Mouse (Mus musculus) ZHBTc4 (cell line): ENCODE results near the gene Cep85l.

ENCODE experiments used
- DNase-seq: peaks from one replicate; pipeline ENCODE4 v3.0.0-alpha.2; 2011; ENCODE audit warnings: low read depth, low spot score

Gene Cep85l

DNA sequence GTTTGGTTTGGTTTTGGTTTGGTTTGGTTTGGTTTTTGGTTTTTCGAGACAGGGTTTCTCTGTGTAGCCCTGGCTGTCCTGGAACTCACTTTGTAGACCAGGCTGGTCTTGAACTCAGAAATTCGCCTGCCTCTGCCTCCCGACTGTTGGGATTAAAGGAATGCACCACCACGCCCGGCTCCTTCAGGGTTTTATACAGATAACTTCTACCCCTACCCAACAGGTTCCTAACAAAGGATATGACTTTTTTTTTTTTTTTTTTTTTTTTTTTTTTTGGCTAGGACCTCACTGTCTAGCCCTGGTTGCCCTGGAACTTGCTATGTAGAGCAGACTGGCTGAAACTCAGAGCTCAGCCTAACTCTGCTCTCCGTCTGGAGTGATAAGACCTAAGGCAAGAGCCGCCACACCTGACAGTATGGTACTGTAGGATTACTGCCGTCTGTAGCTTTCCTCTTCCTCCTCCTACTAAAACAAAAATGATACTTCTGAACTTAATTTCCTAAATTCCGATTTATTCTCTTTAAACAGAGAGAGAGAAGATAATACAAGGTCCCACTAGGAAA lies 37.5 kb downstream of the Cep85l start:
- no peak for DNase-seq

DNA sequence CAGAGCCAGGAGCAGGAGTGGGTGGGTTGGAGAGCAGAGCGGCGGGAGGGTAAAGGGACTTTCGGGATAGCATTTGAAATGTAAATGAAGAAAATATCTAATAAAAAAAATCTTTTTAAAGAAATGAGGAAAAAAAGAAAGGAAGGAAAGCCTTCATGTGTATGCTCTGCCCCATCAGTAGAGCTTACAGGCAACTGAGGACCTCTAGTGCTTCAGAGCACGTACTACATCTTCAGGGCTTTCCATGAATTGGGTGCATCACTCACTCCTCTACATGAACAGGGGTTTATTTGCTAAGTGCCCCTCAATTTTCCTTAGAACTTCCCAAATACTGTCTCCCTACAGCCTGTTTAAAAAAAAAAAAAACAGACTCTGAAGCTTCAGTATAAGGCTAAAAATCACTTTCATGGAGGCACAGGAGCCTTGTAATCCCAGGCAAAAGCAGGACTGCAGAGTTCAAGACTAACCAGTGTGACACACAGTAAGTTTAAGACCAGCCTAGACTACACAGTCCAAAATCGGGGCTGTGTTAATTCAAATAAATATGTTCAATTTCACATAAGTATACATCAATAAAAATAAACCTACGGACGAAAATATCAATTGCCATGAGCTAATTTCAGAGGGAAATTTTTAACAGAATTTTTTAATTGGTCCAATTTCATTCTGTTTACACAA lies 38.3 kb downstream of the Cep85l start:
- peak; percentile 29 for DNase-seq

DNA sequence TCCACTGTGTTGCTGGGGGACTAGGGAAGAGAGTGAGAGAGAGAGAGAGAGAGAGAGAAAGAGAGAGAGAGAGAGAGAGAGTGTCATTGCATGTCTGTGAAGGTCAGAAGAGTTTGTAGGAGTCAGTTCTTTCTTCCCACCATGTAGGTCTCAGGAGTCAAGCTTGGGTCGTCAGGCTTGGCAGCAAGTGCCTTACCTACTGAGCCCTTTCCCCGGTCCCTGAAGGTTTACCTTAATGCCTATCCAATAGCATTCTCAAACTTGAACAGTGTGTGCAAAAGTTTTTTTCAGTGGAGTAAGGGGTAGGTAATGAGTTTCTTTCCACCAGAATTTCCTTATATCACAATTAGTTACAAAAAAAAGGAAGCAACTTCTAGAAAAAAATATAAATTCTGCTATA lies 40.7 kb downstream of the Cep85l start:
- no peak for DNase-seq

DNA sequence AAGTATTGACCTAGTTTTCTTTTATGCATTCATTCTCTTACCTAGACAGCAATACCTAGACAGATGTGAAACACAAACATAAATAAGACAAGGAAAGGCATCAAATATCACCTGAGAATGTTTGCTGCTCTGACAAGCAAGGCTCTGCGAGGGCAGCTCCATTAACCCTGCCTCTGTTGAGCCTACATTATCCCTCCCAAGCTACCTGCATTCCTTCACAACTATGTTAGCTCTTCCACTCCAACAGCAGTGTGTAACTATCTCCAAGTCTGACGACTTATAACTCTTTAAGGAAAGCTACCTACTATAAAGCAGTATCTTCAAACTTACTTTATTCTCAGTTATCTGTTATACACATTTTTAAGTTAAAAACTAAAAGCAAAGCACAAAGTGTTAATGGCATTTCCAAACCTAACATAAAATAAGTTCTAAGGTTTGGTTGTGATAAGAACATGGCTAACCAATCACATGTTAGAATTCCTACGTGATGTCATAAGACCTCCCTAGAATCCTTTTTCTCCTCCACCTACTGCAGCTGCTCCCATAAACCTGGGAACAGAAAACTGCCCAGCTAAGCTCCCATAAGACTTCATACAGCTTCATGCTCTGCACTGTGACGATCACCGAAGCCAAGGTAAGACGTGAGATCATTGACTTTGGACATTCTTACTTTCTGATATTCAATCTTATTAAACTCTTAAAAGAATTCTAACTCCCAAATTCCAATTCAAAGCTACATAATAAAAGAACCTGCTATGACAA lies 42.4 kb downstream of the Cep85l start, which contains the start of gene Pln:
Pln (plus strand) TSS at position 506 of the 762 bp plus-strand sequence.
- DNase-seq: no peak

DNA sequence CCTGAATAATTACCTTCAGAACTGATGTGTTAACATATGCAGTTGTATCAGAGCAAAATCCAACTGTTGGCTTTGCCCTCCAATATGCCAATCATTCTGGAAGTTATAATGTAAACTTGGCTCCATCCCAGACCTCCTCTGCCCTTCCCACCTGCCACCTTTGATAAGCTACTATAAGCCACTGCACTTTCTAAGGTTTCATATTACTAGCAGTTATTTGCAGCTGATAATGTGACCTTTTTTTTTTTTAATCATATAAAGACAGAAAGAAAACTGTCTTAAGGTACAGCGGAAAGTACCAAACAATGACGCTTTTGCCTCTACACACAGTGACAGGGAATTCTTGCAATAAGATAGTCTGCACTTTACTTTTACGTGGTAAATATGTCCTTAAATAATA lies 43.8 kb downstream of the Cep85l start:
- no peak for DNase-seq

DNA sequence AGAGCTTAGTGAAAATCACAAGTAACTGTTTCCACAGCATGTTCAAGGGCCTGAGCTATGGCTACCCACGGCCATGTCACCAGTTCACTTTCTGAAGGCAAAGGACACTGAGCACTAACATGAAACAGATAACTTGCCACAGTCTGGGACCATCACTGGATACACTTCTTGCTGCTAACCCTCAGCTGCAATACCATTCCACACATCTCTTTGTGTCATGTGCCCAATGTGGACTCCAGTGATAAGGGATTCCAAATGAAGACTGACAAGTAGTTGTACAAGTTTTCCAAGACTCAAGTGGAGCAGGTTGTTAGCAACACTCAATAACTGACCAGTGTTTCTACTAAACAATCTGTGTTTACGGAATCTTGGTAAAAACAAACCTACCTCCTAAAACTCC lies 44.5 kb downstream of the Cep85l start:
- no peak for DNase-seq

DNA sequence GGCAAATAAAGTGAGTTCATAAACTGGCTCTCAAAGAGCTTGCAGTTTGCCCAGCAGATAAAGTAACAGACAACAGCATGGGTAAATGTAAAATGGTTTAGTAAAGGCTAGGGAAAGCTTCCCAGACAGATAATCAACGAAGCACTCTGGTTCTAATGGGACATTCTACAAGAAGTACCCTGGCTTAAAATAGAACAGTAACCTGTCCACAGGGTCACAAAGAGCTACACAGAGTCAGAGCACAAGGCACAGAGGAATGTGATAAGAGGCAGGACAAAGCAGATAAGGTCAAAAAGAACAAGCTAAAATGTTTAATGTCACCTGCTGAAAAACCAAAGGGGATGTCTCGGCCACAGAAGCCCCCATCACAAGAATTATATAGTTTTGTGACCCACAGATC lies 47.0 kb downstream of the Cep85l start:
- no peak for DNase-seq

DNA sequence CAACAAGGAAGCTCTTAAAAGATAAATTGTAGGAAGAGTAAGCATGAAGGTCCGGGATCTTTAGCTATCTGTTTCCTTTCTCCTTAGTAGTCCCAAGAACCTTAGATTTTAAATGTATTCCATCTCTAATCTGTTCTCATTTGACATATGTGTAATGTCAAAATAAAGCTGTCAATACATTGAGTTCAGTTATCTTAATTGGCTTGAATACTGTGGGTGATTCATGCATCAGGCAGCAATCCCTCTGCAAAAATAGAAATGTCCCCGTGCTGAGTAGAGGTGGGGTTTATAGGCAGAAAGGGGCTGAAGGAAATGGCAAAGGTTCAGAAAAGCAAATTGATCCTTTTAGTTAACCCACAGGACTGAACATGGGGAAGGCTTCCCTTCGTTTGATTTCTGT lies 50.5 kb downstream of the Cep85l start:
- no peak for DNase-seq

DNA sequence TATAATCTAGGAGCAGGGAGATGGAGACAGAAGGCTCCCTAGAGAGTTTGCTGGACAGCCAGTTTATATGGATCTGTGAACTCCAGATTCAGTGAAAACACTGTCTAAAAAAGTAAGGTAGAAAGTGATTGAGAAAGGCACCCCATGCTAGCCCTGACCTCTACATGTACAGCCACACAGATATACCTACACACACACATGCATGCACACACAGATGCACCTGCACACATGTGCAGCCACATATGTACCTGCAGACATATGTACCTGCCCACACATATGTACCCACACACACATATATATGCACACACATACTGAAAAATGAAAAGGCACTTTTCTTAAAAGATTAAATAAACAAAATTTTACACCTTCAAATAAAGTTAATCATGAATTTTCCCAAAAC lies 53.4 kb downstream of the Cep85l start:
- no peak for DNase-seq

DNA sequence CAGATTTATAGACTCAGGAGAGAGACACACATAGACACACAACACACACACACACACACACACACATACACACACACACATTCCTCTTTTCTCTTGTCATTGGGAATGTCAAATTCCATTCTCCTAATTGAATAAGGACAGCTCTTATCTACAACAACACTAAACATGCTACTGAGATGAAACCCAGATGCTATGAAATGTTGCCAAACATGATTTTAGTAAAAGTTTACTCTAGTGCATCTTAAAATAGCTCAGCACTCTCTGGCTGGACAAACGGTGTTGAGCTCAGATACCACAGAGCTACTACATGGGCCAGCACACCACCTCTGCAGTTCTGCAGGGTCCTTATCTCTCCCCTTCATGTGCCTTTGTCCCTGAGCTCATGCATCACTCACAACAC lies 55.1 kb downstream of the Cep85l start:
- DNase-seq: no peak

DNA sequence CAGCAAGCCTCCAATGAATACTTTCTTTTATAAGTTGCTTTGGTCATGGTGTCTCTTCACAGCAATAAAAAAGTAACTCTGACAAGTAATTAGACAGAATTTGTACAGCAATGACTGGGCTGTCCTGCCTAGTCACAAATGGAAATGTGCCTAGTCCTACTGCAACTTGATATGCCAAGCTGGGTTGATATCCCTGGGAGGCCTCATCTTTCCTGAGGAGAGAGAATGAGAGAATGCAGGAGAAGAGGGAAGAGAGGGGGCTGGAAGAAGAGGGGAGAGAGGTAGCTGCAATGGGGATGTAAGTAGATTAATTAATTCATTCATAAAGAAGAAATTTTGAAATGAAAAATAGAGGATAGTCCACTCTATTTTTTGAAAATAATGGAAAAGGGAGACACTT lies 56.4 kb downstream of the Cep85l start:
- no peak for DNase-seq

DNA sequence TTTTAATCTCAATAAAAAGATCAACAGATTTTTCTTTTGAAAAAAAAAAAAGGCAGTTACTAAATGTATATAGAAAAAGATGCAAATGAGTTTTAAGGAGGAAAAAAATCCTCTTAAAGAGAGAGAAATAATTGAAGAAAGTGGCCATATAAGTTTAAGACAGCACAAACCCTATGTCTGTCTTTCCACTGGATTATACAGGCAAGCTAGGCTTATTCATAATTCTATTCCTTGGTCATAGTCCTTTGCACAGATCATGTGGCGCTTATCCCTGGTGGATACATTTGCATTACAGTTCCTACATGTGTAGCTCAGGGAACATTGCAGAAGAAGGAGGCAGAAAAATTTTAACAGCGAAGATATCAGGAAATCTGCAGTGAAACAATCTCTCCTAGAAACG lies 73.1 kb downstream of the Cep85l start:
- no peak for DNase-seq

DNA sequence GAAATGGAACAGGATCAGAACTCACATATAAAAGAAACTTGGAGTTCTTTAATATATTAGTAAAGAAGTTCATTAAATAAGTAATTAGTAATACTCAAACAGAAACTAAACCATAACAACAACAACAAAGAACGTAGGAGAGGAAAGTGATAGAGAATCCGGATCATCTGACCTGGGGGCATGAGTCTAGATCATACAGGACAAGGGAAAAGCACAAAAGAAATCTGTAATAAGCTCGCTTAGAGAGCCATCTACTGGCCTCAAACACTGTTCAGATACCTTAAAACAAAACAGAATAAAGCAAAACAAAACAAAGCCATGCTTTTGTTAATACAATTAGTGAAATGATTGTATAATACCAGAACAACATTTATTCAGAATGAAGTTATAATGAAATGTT lies 73.9 kb downstream of the Cep85l start:
- DNase-seq: no peak

DNA sequence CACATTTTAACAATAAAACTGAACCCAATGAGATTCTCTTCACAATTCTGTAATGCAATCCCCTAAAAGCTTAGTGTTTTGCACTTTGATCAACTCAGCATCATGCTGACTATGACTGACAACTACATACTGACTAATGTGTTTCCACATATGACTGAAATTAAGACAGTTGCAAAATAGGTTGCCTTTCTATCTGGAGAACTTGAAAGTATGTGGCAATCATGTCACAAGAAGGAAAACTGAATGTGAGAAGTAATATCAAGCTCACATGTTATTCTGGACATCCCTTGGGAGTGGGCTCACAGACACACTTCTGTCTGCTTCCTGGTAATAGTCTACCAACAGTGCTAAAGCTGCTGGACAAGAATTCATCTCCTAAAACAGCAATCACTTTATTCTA lies 94.6 kb downstream of the Cep85l start:
- no peak for DNase-seq

DNA sequence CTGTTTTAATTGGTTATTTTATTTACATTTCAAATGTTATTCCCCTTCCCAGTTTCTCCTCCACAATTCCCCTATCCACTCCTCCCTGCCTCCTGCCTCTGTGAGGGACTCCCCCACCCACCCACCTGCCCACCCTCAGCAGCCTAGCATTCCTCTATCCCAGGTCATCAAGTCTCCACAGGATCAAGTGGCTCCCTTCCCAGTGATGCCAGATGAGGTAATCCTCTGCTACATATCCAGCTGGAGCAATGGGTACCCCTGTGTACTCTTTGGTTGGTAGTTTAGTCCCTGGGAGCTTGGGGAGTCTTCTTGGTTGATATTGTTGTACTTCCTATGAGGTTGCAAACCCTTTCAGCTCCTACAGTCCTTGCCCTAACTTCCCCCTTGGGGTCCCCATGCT lies 107.5 kb downstream of the Cep85l start:
- no peak for DNase-seq

DNA sequence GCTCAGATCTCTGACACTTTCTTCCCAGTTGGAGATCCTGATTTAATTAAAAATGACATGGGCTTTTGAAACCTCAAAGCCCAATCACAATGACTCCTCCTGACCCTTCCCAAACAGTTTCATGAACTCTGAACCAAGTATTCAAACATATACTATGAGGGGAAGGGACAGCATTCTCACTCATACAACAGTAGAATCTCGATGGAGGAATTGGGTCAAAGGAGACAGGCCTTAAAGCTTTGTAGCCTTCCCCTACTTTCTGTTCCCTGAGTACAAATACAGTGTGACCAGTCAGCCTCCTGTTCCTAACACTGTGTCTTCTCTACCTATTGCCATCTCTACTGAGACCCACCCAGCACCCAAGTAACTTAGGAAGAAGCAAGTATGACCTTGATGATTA lies 117.7 kb downstream of the Cep85l start:
- no peak for DNase-seq

DNA sequence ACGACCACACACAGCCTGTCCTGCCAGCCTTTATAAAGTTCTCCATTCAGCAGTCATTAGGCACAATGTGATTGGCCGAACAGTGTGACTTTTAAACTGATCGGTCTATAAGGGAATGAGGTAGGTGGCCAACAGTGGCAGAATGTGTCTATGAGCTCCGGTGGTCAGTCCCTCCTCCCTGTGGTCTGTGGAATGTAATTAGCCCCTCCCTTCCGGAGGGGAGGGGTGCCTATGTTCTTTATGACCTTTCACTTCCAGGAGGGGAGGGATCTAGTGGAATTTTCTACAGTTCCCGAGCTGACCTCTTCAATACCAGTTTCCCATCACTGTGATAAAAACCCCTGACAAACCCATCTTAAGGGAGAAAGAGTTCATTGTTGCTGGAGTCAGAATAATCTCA lies 144.4 kb downstream of the Cep85l start:
- DNase-seq: peak; percentile 65

DNA sequence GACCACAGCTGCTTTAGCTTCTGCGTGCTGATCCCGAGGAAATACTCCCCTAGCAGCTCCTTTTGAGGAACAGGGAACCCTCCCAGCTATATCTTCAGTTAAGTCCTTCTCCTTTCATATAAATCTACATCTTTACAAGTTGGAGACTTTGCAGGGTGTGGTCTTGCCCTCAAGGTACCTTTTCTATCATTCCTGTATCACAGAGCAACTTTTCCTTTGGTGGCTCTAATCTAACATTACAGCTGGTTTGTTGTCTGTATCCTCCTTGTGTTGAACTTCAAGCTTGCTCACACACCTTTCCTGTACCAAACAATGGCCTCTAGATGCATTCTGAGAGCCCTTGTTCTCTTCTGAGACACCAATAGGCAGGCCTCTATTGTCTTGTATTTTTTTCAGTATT lies 145.1 kb downstream of the Cep85l start:
- DNase-seq: peak; percentile 12

DNA sequence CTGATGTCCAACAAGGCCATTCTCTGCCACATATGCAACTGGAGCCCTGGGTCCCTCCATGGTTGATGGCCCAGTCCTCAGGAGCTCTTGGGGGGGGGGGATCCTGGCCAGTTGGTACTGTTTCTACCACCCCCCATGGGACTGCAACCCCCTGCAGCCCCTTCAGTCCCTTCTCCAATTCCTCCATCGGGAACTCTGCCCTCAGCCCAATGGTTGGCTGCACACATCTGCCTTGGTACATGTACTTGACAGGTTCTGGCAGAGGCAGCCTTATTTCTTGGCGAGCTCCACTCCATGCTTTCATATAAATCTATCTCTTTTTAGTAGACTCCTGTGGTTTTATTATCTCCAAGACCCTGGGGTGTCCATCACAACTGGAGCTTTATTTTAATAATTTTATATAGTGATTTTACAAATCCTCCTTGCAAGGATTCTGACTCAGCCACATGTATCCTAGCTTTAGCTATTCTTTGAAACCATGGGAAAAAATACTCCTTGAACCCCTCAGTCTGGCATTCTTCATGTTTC lies 145.6 kb downstream of the Cep85l start:
- DNase-seq: no peak

DNA sequence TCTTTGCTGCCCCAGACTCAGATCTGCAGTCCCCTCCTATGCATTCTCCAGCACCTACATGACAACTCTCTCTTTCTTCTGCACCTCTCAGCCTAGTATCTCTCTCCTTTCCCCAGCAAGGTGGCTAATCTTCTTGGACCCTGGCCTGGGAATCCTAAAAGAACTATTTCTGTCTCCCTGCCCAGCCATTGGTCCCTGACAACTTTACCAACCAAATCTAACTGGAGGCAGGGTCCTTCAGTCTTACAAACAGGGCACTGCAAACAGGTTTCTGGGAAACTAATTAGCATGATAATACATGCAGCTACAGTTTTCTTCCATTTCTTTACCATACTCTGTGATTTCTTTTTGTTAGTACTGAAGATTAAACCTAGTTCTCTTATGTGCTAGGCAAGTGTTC lies 148.9 kb downstream of the Cep85l start:
- DNase-seq: peak; percentile 5

DNA sequence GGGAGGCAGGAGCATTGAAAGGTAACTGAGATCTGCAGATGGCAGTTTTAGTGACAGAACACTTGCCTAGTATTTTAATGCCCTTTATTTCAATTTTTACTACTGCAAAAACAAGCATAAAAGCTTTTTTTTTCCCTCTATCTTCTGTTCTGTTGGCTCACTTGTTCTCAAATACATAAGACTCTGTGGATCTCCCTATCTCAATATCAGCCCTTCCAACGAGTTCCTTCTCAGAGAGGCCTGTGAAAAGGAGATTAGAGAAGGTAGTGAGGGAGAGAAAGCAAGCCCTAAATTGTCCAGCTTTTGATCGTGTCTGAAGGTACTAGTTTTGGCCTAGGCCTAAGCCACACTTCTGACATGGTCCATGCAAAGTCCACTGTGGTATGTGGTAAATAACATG lies 150.6 kb downstream of the Cep85l start:
- no peak for DNase-seq
